Mouse (Mus musculus) stomach, postnatal 0 days (tissue): ENCODE results near the gene Ctc1.

Experiments
- CTCF ChIP-seq: IDR thresholded peaks from 2 replicates; pipeline ENCODE4 v1.5.1; 2016; ENCODE audit warnings: antibody characterized with exemption, low read depth, mild to moderate bottlenecking, moderate library complexity
- EP300 ChIP-seq: optimal IDR thresholded peaks from 2 replicates; pipeline ENCODE3; 2016; ENCODE audit warnings: antibody characterized with exemption

DNA sequence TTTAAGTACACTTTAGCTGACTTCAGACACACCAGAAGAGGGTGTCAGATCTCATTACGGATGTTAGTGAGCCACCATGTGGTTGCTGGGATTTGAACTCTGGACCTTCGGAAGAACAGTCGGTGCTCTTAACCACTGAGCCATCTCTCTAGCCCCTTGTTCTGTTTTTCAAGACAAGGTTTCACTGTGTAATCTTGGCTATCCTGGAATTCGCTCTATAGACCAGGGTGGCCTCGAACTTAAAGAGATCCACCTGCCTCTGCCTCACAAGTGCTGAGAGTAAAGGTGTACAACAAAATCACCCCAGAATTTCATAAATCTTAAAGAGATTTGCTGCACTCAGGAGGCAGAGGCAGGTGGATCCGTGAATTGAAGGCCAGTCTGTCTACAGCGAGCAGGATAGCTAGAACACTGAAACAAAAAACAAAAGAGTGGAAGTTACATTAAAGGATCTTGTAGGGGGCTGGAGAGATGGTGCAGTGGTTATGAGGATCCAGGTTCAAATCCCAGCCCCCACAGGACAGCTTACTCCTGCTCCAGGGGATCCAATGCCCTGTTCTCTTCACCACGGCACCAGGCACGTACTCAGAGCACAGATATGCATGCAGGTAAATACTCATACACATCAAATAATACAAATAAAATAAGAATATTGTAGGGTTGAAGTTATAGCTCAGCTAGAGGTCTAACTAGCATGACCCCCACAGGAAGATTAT, 60.2 kb downstream of the Ctc1 start:
- no peak for TF ChIP-seq CTCF
- TF ChIP-seq EP300: no peak
